Mouse (Mus musculus) embryonic facial prominence, embryonic 12.5 days (tissue): ENCODE data around the gene Lyar. TPM values are rescaled to one million over a fixed set of nuclear protein-coding genes. Genes with fewer than 3 reads are reported as not detected.

Experiments
- ATAC-seq: fragments of 200-750 bp; cut with Nextera tagmentation; 2 replicates; pipeline ENCODE4 v1.8.0; 2017; ENCODE audit not compliant: insufficient number of reproducible peaks, insufficient read depth, low FRiP score, low TSS enrichment
- H3K27ac ChIP-seq: fragments of 300-500 bp; sonication (generic); 2 replicates; pipeline ENCODE4 v1.5.1; 2016; ENCODE audit warnings: mild to moderate bottlenecking
- H3K27me3 ChIP-seq: fragments of 300-500 bp; sonication (generic); 2 replicates; pipeline ENCODE4 v1.6.1; 2016; ENCODE audit warnings: mild to moderate bottlenecking, moderate library complexity
- H3K36me3 ChIP-seq: fragments of 300-500 bp; sonication (generic); 2 replicates; pipeline ENCODE4 v1.6.1; 2016; ENCODE audit warnings: mild to moderate bottlenecking
- H3K4me1 ChIP-seq: fragments of 300-500 bp; sonication (generic); 2 replicates; pipeline ENCODE4 v1.6.1; 2016
- H3K4me2 ChIP-seq: fragments of 300-500 bp; sonication (generic); replicated peaks from 2 replicates; pipeline ENCODE4 v1.6.1; 2016; ENCODE audit warnings: mild to moderate bottlenecking, moderate library complexity
- H3K4me3 ChIP-seq: fragments of 300-500 bp; sonication (generic); 2 replicates; pipeline ENCODE4 v1.5.1; 2016; ENCODE audit warnings: mild to moderate bottlenecking
- H3K9ac ChIP-seq: fragments of 300-500 bp; sonication (generic); 2 replicates; pipeline ENCODE4 v1.6.1; 2016; ENCODE audit warnings: mild to moderate bottlenecking, moderate library complexity
- H3K9me3 ChIP-seq: fragments of 300-500 bp; sonication (generic); 2 replicates; pipeline ENCODE4 v1.6.1; 2016; ENCODE audit warnings: mild to moderate bottlenecking, moderate library complexity
- WGBS: fragments of 180-500 bp; shearing (Covaris S2); methylation state at CpG from one replicate; pipeline ENCODE4 v1.1.7; 2016; 5-methylcytosine and 5-hydroxymethylcytosine counted together
- polyA plus RNA-seq: library from polyadenylated mRNA; unstranded; fragments of >200 nt; fragmentation: Nextera tagmentation; extraction: Ambion mirVana; gene quantifications from 2 replicates; pipeline ENCODE4 v1.2.1, GENCODE M21; 2016

The Lyar gene
- 118 and 122 TPM in 2 replicates for polyA plus RNA-seq

DNA sequence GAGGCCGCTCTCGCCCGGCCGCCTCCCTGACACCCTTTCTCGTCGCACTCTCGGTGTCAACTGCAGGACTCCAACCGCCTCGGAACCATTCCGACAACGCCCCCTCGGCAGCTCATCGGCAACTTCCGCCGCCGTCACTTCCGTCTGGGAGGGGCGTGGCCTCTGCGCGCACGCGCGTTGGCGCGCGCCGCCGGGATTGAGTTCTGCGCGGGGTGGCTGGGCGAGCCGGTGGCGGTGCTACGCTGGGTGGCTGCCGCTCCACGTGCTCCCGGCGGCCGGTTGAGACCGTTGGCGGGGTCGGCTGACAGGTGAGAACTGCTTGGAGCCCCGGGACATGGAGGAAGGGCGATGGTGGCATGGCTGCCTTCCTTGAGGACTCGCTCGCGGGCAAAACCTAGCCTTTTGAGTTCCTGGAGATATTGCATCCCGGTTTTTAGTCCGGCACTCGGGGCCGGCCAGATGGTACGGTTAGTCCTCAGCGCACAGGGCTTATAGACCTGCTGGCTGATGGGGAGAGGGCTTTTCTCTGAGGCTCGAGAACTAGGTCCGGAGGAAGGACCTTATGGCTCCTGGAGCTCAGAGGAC lies at the start of gene Lyar, which contains the start of gene Zbtb49:
Gene Lyar (plus strand): TSS at position 143 of the 585 bp plus-strand sequence.
Gene Zbtb49 (minus strand): TSS at position 130 of the 585 bp plus-strand sequence.
- ATAC-seq = peak; percentile 79
- H3K27ac ChIP-seq = peak within 1 kb of the TSS; percentile 69
- H3K4me2 ChIP-seq = peak within 1 kb of the TSS; percentile 90

GRCm38 (mm10) chr5:38173766-38174165 lies 46.5 kb upstream of the Lyar start:
- ATAC-seq = no peak
- no peaks in the 10 kb centered on the region for H3K9me3 ChIP-seq
- no peaks in the 10 kb centered on the region for H3K4me1 ChIP-seq
- H3K9ac ChIP-seq = no peak overlapping the region
- H3K27ac ChIP-seq = no peak overlapping the region
- no peak overlapping the region for H3K4me3 ChIP-seq
- 55% methylated on average over 5 of the region's 5 CpGs for WGBS
- 0 out of 2 replicates have a peak, but pooled peaks cover 7% of the 10 kb centered on the region for H3K27me3 ChIP-seq
- H3K4me2 ChIP-seq = no peak overlapping the region
- H3K36me3 ChIP-seq = no peaks in the 10 kb centered on the region

More for the DNA sequence above, at the start of gene Lyar, which contains the start of gene Zbtb49:
- Histone ChIP-seq H3K9ac (peak within 1 kb of the TSS; percentile 67), H3K4me3 (peak within 1 kb of the TSS; percentile 89), H3K27me3 (no peaks in the 10 kb centered on the region), H3K9me3 (no peaks in the 10 kb centered on the region), H3K4me1 (peaks cover 20% of the 10 kb centered on the region), H3K36me3 (peaks cover 27% of the 10 kb centered on the region)
- WGBS = under 1% methylated on average over 55 of the region's 55 CpGs

- Histone ChIP-seq H3K9me3 (no peaks in the 10 kb centered on the region), H3K27me3 (0 out of 2 replicates have a peak, but pooled peaks cover 7% of the 10 kb centered on the region), H3K4me1 (no peaks in the 10 kb centered on the region), H3K9ac (no peak overlapping the region), H3K4me3 (no peak overlapping the region), H3K27ac (no peak overlapping the region), H3K4me2 (no peak overlapping the region), H3K36me3 (no peaks in the 10 kb centered on the region)
- ATAC-seq = no peak
- 78% methylated on average over 16 of the region's 16 CpGs for WGBS
These were observed 45.9 kb upstream of the Lyar start for GRCm38 (mm10) chr5:38174256-38174912.

- Histone ChIP-seq H3K27me3 (no peaks in the 10 kb centered on the region), H3K9ac (no peak overlapping the region), H3K4me2 (no peak overlapping the region), H3K27ac (no peak overlapping the region), H3K9me3 (no peaks in the 10 kb centered on the region), H3K4me1 (no peaks in the 10 kb centered on the region), H3K4me3 (no peak overlapping the region), H3K36me3 (no peaks in the 10 kb centered on the region)
- 80% methylated on average over 6 of the region's 6 CpGs for WGBS
- ATAC-seq = no peak
These were observed 35.5 kb upstream of the Lyar start for GRCm38 (mm10) chr5:38184688-38185285.

- Histone ChIP-seq H3K27me3 (no peaks in the 10 kb centered on the region), H3K9ac (no peak overlapping the region), H3K4me2 (no peak overlapping the region), H3K27ac (no peak overlapping the region), H3K36me3 (no peaks in the 10 kb centered on the region), H3K4me3 (no peak overlapping the region), H3K9me3 (no peaks in the 10 kb centered on the region), H3K4me1 (no peaks in the 10 kb centered on the region)
- ATAC-seq = no peak
- 85% methylated on average over 2 of the region's 2 CpGs for WGBS
These were observed 33.3 kb upstream of the Lyar start for GRCm38 (mm10) chr5:38187006-38187405.

- Histone ChIP-seq H3K4me2 (no peak overlapping the region), H3K27me3 (no peaks in the 10 kb centered on the region), H3K9me3 (no peaks in the 10 kb centered on the region), H3K36me3 (no peaks in the 10 kb centered on the region), H3K27ac (no peak overlapping the region), H3K4me1 (no peaks in the 10 kb centered on the region), H3K4me3 (no peak overlapping the region), H3K9ac (no peak overlapping the region)
- ATAC-seq = no peak
- WGBS = 77% methylated on average over 3 of the region's 3 CpGs
These were observed 29.4 kb upstream of the Lyar start for GRCm38 (mm10) chr5:38190907-38191306.

DNA sequence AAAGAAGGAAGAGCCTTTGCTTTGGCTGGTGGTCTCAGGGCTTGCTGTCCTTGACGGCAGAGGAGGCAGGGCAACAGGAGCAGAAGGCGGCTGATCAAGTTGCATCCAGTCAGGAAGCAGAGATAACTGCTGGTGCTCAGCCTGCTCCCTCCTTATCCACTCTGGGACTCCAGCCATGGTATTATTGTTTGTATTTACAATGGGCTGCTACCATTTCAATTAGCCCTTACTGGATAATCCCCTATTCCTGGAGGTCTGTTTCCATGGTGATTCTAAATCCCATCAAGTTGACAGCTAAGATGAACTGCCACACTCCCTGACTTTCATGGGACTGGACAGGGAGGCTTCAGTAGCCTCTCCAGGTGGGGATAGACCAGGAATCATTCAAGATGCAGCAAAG lies 25.3 kb upstream of the Lyar start:
- no peaks in the 10 kb centered on the region for H3K27me3 ChIP-seq
- no peaks in the 10 kb centered on the region for H3K9me3 ChIP-seq
- H3K36me3 ChIP-seq = peaks cover 3% of the 10 kb centered on the region; the same call in 1 of the 2 replicates
- H3K9ac ChIP-seq = no peak overlapping the region
- H3K4me1 ChIP-seq = no peaks in the 10 kb centered on the region
- no peak overlapping the region for H3K27ac ChIP-seq
- H3K4me3 ChIP-seq = no peak overlapping the region
- ATAC-seq = no peak
- no peak overlapping the region for H3K4me2 ChIP-seq
- 36% methylated on average over 2 of the region's 2 CpGs for WGBS

DNA sequence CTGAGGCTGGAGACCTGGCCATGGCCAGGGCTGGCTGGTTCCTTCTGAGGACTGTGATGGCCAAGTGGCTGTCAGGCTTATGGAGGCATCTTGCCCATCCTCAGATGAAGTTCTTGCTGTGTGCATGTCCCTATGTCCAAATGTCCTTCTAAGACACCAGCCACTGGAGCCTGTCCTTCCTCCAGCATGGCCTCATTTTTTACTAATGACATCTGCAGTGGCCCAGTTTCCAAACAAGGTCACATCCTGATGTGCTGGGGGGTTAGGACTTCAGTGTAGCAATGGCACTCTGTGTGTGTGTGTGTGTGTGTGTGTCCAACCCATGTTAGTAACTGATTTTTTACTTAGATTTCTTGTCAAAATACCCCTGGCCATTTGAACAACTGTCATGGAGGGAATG lies 24.3 kb upstream of the Lyar start:
- Histone ChIP-seq H3K36me3 (peaks cover 11% of the 10 kb centered on the region; the same call in 1 of the 2 replicates), H3K4me3 (no peak overlapping the region), H3K9me3 (no peaks in the 10 kb centered on the region), H3K27ac (no peak overlapping the region), H3K27me3 (no peaks in the 10 kb centered on the region), H3K4me2 (no peak overlapping the region), H3K4me1 (no peaks in the 10 kb centered on the region), H3K9ac (no peak overlapping the region)
- ATAC-seq = no peak

GRCm38 (mm10) chr5:38196821-38197481 lies 23.3 kb upstream of the Lyar start:
- WGBS = 77% methylated on average over 5 of the region's 5 CpGs
- Histone ChIP-seq H3K9me3 (no peaks in the 10 kb centered on the region), H3K4me3 (no peak overlapping the region), H3K27me3 (no peaks in the 10 kb centered on the region), H3K36me3 (peaks cover 21% of the 10 kb centered on the region), H3K27ac (no peak overlapping the region), H3K4me2 (no peak overlapping the region), H3K9ac (no peak overlapping the region), H3K4me1 (no peaks in the 10 kb centered on the region)
- no peak for ATAC-seq

DNA sequence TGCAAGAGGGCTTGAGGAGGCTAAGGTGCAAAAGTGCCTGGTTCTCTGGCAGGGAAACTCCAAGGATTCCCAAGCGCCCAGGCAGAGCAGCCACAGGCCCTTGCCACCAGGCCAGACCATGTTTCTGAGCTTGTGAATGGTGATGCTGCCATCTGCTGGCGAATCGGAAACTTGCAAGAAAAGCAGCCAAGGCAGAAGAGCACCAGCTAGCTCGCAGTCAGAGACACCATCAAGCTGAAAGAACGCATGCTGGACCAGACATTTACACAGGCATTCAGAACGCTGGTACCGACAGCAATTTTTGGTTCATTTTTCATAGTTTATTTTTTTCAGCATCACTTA lies 22.8 kb upstream of the Lyar start:
- H3K4me2 ChIP-seq = no peak overlapping the region
- H3K9ac ChIP-seq = no peak overlapping the region
- no peak for ATAC-seq
- peaks cover 26% of the 10 kb centered on the region for H3K36me3 ChIP-seq
- no peaks in the 10 kb centered on the region for H3K9me3 ChIP-seq
- no peaks in the 10 kb centered on the region for H3K4me1 ChIP-seq
- no peak overlapping the region for H3K27ac ChIP-seq
- no peak overlapping the region for H3K4me3 ChIP-seq
- no peaks in the 10 kb centered on the region for H3K27me3 ChIP-seq
- 13% methylated on average over 7 of the region's 7 CpGs for WGBS

- Histone ChIP-seq H3K4me1 (no peaks in the 10 kb centered on the region), H3K9me3 (no peaks in the 10 kb centered on the region), H3K4me3 (no peak overlapping the region), H3K36me3 (peaks cover 48% of the 10 kb centered on the region), H3K9ac (no peak overlapping the region), H3K27ac (no peak overlapping the region), H3K4me2 (no peak overlapping the region), H3K27me3 (no peaks in the 10 kb centered on the region)
- 95% methylated on average over 2 of the region's 2 CpGs for WGBS
- no peak for ATAC-seq
These were observed 20.6 kb upstream of the Lyar start for GRCm38 (mm10) chr5:38199686-38200085.
